Mouse (Mus musculus) lung, adult 2 months (tissue): ENCODE measurements at regions not wholly inside any gene's neighbourhood (a gene's known extent, or its start where the extent isn't known, plus 50 kb on each side); places are given as distances from the start of the nearest gene placed in this dataset.

ENCODE experiments used
- CTCF ChIP-seq: fragments of 200-500 bp; IDR thresholded peaks from 2 replicates; pipeline ENCODE4 v1.5.1; 2011; ENCODE audit warnings: mild to moderate bottlenecking, low read length, control low read depth; ENCODE audit not compliant: insufficient read depth
- POLR2A ChIP-seq: fragments of 200-500 bp; IDR thresholded peaks from 2 replicates; pipeline ENCODE4 v1.6.1; 2011; ENCODE audit warnings: low read depth, mild to moderate bottlenecking, control low read depth, low read length, borderline replicate concordance; ENCODE audit errors: extremely low read depth

DNA sequence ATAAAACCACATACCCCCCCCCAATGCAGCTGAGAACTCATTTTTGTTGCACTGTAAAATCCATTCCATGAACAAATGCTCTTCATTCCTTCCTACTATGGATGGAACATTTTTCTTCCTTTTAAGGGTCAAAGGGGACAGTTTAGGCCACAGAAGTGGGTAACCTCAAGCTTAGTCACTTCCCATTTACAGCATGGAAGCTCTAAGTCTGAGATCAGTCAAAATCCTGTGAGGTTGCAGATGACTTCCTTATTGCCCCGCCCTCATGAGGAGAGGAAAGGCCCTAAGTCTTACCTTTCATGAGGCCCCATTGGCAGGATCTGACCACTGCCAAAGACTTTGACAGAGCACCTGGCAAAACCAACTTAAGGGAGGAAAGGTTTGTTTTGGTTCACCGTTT, 94.7 kb upstream of the E030018B13Rik start:
- TF ChIP-seq CTCF (no peak), POLR2A (no peak)
